Mouse (Mus musculus) embryonic facial prominence, embryonic 12.5 days (tissue): ENCODE data around the gene Cap1. TPM values are rescaled to one million over a fixed set of nuclear protein-coding genes. Genes with fewer than 3 reads are reported as not detected.
"Not testable (repeated sequence)": the region's sequence is repeated elsewhere in the genome, so short reads cannot be mapped to it uniquely, and the experiment has no call there.

ENCODE experiments used
- ATAC-seq: fragments of 200-750 bp; cut with Nextera tagmentation; 2 replicates; pipeline ENCODE4 v1.8.0; 2017; ENCODE audit not compliant: insufficient number of reproducible peaks, insufficient read depth, low FRiP score, low TSS enrichment
- H3K27ac ChIP-seq: fragments of 300-500 bp; sonication (generic); 2 replicates; pipeline ENCODE4 v1.5.1; 2016; ENCODE audit warnings: mild to moderate bottlenecking
- H3K27me3 ChIP-seq: fragments of 300-500 bp; sonication (generic); 2 replicates; pipeline ENCODE4 v1.6.1; 2016; ENCODE audit warnings: mild to moderate bottlenecking, moderate library complexity
- H3K36me3 ChIP-seq: fragments of 300-500 bp; sonication (generic); 2 replicates; pipeline ENCODE4 v1.6.1; 2016; ENCODE audit warnings: mild to moderate bottlenecking
- H3K4me1 ChIP-seq: fragments of 300-500 bp; sonication (generic); 2 replicates; pipeline ENCODE4 v1.6.1; 2016
- H3K4me2 ChIP-seq: fragments of 300-500 bp; sonication (generic); replicated peaks from 2 replicates; pipeline ENCODE4 v1.6.1; 2016; ENCODE audit warnings: mild to moderate bottlenecking, moderate library complexity
- H3K4me3 ChIP-seq: fragments of 300-500 bp; sonication (generic); 2 replicates; pipeline ENCODE4 v1.5.1; 2016; ENCODE audit warnings: mild to moderate bottlenecking
- H3K9ac ChIP-seq: fragments of 300-500 bp; sonication (generic); 2 replicates; pipeline ENCODE4 v1.6.1; 2016; ENCODE audit warnings: mild to moderate bottlenecking, moderate library complexity
- H3K9me3 ChIP-seq: fragments of 300-500 bp; sonication (generic); 2 replicates; pipeline ENCODE4 v1.6.1; 2016; ENCODE audit warnings: mild to moderate bottlenecking, moderate library complexity
- WGBS: fragments of 180-500 bp; shearing (Covaris S2); methylation state at CpG from one replicate; pipeline ENCODE4 v1.1.7; 2016; 5-methylcytosine and 5-hydroxymethylcytosine counted together
- polyA plus RNA-seq: library from polyadenylated mRNA; unstranded; fragments of >200 nt; fragmentation: Nextera tagmentation; extraction: Ambion mirVana; gene quantifications from 2 replicates; pipeline ENCODE4 v1.2.1, GENCODE M21; 2016

The Cap1 gene
- polyA plus RNA-seq, 1 experiment from 2014 or later, result 52.3 TPM

DNA sequence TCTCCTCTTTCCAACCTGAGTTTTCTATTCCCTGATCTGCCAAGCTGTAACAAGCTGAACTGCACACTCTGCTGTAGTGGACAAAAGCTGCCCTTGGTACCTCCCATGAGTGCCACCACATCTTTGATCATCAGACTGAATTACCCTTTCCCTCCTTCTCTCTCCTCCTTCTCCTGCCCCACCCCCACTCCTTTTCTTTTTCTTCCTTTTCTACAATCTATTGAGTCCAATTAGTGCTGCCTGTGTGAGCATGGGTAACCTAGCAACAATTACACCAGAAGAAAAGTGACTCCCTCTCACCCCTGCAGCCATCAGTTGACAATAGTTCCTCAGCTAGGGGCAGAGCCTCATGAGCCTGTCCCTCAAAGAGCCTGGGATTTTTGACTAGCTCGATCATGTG, 54.0 kb downstream of the Cap1 start:
- no peaks in the 10 kb centered on the region for H3K27me3 ChIP-seq
- no peaks in the 10 kb centered on the region for H3K9me3 ChIP-seq
- no peak overlapping the region for H3K4me3 ChIP-seq
- no peak overlapping the region for H3K9ac ChIP-seq
- H3K36me3 ChIP-seq, result no peaks in the 10 kb centered on the region
- no peak overlapping the region for H3K27ac ChIP-seq
- ATAC-seq, result no peak
- WGBS, result 28% methylated on average over 1 of the region's 1 CpGs
- H3K4me2 ChIP-seq, result no peak overlapping the region
- H3K4me1 ChIP-seq, result peaks cover 4% of the 10 kb centered on the region

DNA sequence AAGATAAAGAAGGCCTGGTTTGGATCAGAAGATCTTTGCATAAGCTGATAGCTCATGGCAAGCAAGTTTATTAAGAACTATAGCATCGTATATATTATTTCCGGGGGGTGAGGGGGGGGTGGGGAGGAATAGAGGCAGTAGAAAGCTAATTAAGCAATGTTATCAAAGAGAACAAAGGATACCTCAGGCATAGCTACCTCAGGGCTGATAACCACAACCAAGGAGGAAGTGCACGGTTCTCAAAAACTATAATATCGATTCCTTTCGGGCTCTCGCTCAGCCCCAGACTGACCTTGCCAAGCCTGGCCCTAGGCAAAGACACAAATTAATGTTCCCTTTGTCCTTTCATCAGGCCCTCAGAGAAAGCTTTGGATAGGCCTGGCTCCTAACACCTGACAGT, 56.5 kb downstream of the Cap1 start:
- Histone ChIP-seq H3K4me1 (no peaks in the 10 kb centered on the region; the same call in 1 of the 2 replicates), H3K27me3 (no peaks in the 10 kb centered on the region), H3K4me3 (no peak overlapping the region), H3K4me2 (no peak overlapping the region), H3K9me3 (no peaks in the 10 kb centered on the region), H3K27ac (no peak overlapping the region), H3K9ac (no peak overlapping the region), H3K36me3 (no peaks in the 10 kb centered on the region)
- 90% methylated on average over 6 of the region's 6 CpGs for WGBS
- no peak for ATAC-seq

DNA sequence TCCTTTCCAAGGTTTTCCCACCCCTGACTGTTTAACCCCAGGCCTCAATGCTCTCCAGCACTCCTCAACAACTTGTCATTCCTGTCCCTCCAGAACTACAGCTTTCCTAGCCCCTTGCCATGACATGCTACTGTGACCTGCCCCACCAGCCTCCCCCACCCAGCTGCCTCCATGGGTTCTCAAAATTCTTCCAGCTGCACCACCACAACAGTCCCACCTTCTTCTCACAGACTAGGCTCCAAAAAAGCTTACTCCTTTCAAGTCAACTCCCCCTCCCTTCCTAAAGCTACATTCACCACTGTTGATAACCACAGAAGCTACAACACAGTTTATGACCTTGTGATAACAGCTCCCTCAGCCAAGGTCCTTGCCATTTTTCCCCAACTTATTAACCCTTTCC, 58.2 kb downstream of the Cap1 start:
- H3K9ac ChIP-seq, result no peak overlapping the region
- H3K27ac ChIP-seq, result no peak overlapping the region
- H3K4me1 ChIP-seq, result no peaks in the 10 kb centered on the region; the same call in 1 of the 2 replicates
- no peaks in the 10 kb centered on the region for H3K9me3 ChIP-seq
- no peak for ATAC-seq
- no peaks in the 10 kb centered on the region for H3K27me3 ChIP-seq
- no peak overlapping the region for H3K4me3 ChIP-seq
- H3K36me3 ChIP-seq, result no peaks in the 10 kb centered on the region
- no peak overlapping the region for H3K4me2 ChIP-seq

DNA sequence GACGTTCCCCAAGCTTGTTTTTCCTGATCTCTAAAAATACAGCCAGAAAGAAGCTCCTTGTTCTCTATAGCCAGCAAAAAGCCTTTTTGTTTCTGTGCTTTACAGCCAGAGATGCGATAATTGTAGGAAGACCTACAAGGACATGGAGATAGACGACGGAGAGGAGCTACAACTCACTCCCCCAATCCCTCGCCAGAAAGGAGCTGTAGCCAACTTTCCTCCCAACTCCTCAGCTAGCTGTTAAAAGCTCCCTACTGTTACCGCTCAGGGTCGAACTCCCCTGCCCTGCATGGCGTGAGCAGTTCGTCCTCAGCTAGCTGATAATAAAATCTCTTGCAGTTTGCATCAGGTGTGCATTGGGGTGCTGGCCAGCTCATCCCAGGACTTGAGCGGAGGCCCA, 64.9 kb downstream of the Cap1 start:
- not testable (repeated sequence) for H3K27ac ChIP-seq, H3K4me3 ChIP-seq, H3K4me1 ChIP-seq, H3K36me3 ChIP-seq, H3K9me3 ChIP-seq, H3K9ac ChIP-seq, H3K4me2 ChIP-seq, H3K27me3 ChIP-seq, ATAC-seq
- WGBS, result 22% methylated on average over 10 of the region's 10 CpGs

DNA sequence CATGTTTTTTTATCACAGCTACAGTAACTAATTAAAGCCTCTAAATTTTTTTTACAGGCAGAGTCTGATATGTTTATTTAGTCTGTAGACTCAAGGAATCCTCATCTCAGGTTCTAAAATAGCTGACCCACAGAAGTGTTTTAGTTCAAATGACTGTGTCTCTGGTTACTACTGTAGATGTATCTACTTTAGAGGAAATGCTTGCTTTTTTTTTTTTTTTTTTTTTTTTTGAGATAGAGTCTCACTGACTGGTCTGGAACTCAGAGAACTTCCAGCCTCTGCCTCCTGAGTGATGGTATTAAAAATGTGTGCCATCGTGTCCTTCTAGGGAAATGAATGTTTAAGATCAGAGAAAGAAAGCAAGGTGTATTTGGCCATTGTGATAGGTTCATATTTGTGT, 69.7 kb downstream of the Cap1 start:
- Histone ChIP-seq H3K9me3 (no peaks in the 10 kb centered on the region), H3K36me3 (no peaks in the 10 kb centered on the region), H3K4me2 (no peak overlapping the region), H3K27me3 (no peaks in the 10 kb centered on the region), H3K27ac (no peak overlapping the region), H3K9ac (no peak overlapping the region), H3K4me1 (no peaks in the 10 kb centered on the region), H3K4me3 (no peak overlapping the region)
- ATAC-seq, result no peak
- 77% methylated on average over 1 of the region's 1 CpGs for WGBS

DNA sequence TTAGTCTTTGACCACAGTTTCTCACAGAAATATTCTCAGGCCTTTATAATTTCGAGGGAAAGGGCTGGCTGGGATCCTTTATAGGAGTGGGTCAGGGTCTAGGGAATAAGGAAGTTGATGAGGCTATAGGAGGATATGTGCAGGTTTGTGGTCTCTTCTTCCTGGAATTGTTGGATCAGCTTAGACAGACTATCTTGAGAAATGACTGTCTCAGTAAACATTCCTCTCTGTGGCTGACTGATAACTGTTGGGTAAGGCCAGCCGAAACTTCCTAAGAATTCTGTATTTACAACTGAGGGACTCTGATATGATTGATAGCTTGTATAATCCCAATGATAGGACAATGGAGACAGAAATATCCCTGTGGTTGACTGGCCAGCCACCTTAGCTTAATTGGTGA, 74.0 kb downstream of the Cap1 start:
- Histone ChIP-seq H3K9me3 (no peaks in the 10 kb centered on the region), H3K4me2 (no peak overlapping the region), H3K4me3 (no peak overlapping the region), H3K9ac (no peak overlapping the region), H3K4me1 (no peaks in the 10 kb centered on the region), H3K27ac (no peak overlapping the region), H3K36me3 (no peaks in the 10 kb centered on the region), H3K27me3 (no peaks in the 10 kb centered on the region)
- 64% methylated on average over 2 of the region's 2 CpGs for WGBS
- no peak for ATAC-seq

DNA sequence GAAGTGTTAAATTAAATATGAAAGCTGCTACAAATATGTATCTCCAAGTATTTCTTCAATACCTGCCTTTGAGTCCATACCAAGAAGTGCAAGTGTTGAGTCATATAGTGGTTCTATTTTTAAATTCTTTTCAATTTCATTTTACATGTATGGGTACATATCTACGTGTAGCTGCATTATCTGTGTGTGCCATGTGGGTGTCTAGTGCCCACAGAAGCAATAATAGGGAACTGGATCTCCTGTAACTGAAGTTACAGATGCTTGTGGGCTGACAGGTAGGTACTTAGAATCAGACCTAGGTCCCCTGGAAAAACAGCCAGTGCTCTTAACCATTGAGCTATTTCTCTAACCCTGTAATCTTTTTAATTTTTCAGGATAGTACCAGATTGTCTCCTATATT, 74.7 kb downstream of the Cap1 start:
- no peak for ATAC-seq
- Histone ChIP-seq H3K4me3 (no peak overlapping the region), H3K4me2 (no peak overlapping the region), H3K9ac (no peak overlapping the region), H3K9me3 (no peaks in the 10 kb centered on the region), H3K27me3 (no peaks in the 10 kb centered on the region), H3K36me3 (no peaks in the 10 kb centered on the region), H3K4me1 (no peaks in the 10 kb centered on the region), H3K27ac (no peak overlapping the region)
- WGBS, result 53% methylated on average over 1 of the region's 1 CpGs

Other genes starting within 250 kb of the Cap1 start
- not detected in 2 replicates for gene 9530002B09Rik, start 196.8 kb downstream of the Cap1 start, polyA plus RNA-seq
- 66.0 and 67.0 TPM in 2 replicates for gene Ppt1, start 49.8 kb downstream of the Cap1 start, polyA plus RNA-seq
- gene Mfsd2a, start 75.1 kb upstream of the Cap1 start, polyA plus RNA-seq, result 6.6 and 7.0 TPM in 2 replicates
- gene Mycl, start 109.6 kb upstream of the Cap1 start, polyA plus RNA-seq, result 46.4 and 51.5 TPM in 2 replicates
- gene Trit1, start 130.5 kb upstream of the Cap1 start, polyA plus RNA-seq, result 21.3 and 23.4 TPM in 2 replicates
- gene Bmp8b, start 219.1 kb upstream of the Cap1 start, polyA plus RNA-seq, result 0.47 and 0.55 TPM in 2 replicates
- 0.15 and 0.31 TPM in 2 replicates for gene Oxct2b, start 230.2 kb upstream of the Cap1 start, polyA plus RNA-seq